Mouse (Mus musculus): ENCODE results near the gene Echs1. TPM values are rescaled to one million over a fixed set of nuclear protein-coding genes. Genes with fewer than 3 reads are reported as not detected.

Gene Echs1
- 112 and 123 TPM in 2 replicates for polyA plus RNA-seq (2012; rRNA removed)

DNA sequence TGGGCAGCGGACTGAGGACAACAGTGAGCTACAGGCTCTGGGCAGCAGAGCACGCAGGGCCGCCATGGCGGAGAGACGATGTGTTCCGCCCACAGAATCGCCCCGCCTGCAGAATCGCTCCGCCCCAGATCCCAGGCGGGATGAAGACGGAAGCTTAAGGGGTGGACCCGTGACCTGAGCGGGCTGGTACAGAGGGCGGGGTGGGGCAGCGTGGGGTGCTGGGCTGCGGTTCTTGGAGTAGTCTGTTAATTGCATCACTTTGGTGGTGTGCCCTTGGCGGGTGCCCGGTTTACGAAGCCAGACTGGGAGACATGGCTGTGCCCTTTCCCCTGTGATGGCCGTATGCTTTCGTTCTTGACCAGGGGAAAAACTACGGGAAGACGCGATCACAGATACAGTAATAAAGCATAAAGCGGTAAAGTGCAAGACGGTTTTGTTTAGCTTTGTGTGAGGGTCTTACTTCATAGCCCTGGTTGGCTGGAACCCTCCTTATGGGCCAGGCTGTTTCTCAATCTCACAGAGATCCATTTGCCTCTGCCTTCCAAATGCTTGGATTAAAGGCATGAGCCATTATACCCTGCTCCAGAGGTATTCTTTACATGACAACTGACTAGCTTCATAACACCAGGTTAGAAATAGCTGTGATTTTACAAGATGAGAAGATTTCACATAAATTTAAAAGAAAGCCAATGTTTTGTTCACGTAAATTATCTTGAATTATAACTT, at the start of gene Echs1:
Gene Echs1 (minus strand): TSS at position 148 of the 726 bp plus-strand sequence.

DNA sequence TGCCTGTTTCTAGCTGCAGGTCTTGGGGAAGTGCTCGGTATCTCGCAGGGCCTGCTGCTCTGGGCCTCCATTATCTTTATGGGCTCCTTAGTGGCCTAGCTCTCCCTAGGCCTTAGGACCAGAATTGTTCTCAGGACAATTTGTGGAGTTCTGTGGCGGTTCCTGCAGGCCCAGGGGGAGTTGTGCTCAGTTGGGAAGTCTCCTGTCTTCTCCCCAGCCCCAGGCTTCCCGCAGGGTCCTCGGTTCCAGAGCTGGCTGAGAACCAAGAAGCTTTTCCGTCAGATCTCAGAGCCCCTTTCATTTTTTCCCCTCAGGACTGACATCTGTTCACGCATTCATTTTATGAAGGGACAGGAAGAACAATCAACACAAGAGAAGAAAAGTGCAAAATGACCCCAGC, 48.4 kb upstream of the Echs1 start, which contains the start of gene Olfr522:
Gene Olfr522 (minus strand): TSS at position 101 of the 400 bp plus-strand sequence.

DNA sequence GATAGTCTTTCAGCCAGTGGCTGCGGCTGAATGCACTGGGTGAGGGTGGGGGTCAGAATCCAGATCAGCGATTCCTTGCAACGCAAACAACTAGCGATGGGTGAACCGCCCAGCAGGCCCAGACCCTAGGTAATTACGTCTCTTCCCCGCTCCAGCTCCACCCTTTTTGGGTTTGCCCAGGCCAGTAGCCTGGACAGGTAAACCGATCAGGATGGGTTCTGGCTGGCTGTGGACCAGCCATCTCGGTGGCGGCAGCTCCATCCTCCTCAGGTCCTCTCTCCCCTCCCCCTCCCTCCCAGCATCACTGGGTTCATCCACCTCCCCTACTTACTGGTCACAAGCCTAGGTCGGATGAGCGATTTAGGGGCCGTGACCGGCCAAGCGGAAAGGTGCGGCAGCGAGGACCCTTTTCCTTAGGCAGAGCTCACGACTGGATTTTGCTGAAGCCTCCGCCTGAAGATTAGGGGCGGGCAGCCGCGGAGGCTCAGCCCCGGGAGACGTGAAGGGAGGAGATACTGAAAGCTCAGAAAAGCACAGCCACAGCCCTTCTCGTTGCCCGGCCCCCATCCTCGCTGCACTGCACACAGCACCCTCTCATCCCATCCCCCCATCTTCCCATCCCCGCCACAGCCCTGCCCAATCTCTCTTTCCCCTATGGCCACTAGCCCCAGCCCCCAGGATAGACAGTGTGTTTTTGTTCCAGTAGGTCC, 38.1 kb upstream of the Echs1 start, which contains the start of gene Sprn:
Gene Sprn (minus strand): TSS at position 660 of the 710 bp plus-strand sequence.

DNA sequence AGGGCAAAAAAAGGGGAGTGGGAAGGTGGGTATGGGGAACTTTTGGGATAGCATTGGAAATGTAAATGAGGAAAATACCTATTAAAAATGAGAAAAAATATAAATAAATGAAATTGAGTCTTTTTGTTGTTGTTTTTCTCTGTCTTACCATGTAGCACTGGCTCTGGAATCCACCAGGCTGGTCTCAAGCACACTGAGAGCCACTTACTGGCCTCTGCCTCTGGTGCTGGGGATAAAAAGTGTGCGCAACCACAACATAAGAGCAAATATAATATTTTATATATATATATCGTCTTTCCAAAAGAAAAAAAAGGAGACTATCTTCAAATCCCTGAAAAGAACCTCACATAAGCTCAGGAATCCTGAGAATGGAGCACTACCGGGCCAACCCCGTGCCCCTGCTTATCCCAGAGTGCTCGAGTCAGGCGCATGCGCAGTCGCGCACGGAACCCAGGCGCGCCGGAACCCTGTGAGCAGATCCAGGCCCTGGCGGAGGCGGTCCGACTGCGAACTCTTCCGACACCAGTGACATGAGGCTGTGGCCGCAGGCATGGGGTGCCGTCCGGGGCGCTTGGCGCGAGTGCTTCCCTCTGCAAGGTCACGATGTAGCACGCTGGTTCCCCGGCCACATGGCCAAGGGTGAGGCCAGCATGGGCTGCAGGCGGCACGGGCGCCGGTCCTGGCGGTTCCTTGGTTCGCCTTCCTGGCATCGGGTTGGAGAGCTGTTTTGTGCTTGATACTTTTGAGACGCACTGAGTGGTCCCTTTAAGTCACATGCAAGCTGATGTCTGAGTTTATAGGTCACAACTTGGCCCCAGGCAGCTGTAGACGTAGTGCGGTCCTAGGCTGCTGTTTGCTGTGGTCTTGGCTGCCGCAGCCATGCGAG, 21.1 kb upstream of the Echs1 start, which contains the start of gene Mtg1:
Gene Mtg1 (plus strand): TSS at position 430 of the 886 bp plus-strand sequence.

DNA sequence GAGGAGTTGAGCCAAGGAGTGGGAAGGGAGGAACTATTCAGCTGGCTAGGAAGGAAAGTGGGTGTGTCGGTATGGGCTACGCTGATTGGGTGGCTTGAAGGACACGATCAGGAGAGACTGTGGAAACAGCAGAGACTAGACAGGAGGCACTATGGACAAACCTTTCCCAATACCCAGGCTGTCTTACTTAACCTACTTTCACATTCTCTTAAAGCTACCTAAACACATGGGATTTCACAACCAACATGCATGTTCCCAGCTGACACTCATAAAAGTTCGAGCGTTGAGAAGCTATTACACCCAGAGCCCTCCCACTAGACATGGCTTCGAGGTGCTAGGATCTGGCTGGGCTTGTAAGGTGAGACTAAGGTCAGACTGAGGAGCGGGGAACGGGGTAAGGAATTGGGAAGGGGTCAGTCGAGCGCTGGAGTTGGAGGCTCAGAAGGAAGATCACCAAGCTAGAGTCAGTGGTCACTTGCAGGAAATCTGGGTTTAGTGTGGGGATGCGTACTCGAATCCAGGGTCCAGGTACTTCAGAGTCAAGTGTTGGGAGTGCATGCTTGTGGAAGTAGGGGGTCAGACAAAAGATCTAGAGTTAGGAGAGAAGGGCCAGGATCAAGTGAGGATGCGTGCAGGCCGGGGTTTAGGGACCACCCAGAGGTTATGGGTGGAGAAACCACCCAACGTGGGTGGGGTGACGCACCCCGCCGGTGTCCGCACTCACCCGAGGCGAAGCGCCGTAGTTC, 520 bp downstream of the Echs1 start, which contains the start of gene Paox:
Gene Paox (plus strand): TSS at position 217 of the 746 bp plus-strand sequence.

DNA sequence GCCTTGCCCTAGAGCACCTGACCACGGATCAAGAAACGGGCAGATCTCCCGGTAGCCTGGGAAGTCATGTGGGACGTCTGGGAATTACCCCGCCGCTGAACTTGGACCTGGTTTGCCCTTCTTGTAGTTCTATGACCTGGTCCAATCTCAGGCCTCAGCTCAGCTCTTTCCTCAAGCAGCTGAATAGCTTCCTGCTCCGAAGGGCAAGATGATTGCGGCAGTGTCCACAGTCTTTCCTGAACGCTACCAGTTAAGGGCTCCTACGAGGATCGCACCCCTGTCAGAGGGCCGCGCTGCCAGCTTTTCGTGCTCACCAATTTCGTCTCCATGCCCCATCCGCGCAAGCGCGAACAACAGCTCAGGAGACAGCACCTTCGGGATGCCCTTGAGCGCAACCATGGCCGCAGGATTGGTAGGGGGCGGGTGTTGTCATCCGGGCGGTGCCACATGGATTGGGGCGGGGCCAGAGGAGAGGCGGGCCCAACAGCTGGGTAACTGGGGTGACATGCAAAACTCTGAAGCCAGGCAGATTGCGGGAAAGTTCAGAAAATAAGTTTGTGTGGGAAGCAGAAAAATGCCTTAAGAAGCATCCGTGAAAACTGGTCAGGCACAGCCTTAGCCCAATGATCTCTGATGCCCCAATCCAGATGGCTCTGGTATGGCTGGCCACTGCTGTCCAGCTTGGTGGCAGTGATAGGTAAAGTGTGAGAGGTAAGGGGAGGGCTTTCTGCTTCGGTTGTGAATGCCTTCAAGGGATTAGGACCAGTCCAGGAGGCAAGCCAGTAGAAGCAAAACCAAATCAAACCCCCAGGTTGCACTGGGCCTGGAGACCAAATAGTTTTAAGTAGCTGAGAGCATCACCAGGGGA, 14.0 kb downstream of the Echs1 start, which contains the start of gene Fuom:
Gene Fuom (minus strand): TSS at position 449 of the 868 bp plus-strand sequence.

DNA sequence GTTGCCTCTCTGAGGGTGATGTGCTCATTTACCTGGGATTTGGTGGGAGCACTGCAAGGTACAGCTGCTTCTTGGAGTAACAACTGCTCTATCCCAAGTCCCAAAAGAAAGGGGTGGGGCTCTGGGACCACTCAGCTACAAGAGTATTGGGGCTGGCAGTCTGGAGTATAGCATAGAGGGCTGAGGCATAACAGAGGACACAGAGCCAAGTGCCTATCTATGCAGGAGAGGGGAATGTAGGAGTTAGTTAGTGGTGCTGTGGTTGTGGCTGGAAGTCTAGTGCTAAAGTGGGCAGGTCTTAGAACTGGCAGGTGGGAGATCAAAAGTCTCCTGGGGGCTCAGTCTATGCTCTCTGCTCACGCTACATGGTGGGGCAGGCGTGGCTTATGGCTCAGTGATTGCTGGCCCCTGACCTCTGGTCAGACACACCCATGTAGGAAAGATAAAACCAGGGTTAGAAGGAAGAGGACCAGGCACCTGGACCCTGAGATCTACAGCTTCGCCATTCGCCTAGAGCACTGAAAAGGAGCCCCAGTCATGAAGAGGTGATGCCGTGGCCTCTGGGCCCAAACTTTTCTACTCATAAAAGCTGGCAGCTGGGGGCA, 23.2 kb downstream of the Echs1 start, which contains the start of gene Prap1:
Gene Prap1 (plus strand): TSS at position 472 of the 605 bp plus-strand sequence.

DNA sequence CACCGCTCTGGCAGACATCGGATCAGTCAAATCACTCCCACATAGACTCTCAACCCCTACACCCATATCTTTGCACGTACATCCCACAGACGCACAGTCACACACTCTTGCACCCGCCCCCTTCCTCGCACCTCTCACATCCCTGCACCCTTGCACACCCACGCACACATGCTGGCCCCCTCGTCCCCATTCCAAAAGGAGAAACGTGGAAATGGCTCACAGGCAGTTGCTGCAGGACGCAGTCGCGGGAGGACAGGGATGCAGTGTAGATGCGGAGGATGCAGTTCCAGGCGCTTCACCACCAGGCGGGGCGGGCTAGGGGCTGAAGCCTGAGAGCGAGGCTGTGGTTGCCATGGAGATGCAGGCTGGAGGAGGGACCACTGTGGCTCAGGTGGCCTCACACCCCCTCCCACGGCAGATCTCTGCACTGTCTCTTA, 34.0 kb downstream of the Echs1 start, which contains the start of gene Caly:
Gene Caly (minus strand): TSS at position 307 of the 437 bp plus-strand sequence.

Other genes with a start within 250 kb of the Echs1 start
- 0.01 TPM in 1 of 2 replicates, not detected in the other for gene Kndc1, start 221.8 kb downstream of the Echs1 start, polyA plus RNA-seq (2012; rRNA removed)
- gene Utf1, start 172.7 kb downstream of the Echs1 start, polyA plus RNA-seq (2012; rRNA removed) = not detected in 2 replicates
- gene 6430531B16Rik, start 137.7 kb downstream of the Echs1 start, polyA plus RNA-seq (2012; rRNA removed) = 0.02 and 0.03 TPM in 2 replicates
- 4.0 and 5.6 TPM in 2 replicates for gene Adam8, start 123.9 kb downstream of the Echs1 start, polyA plus RNA-seq (2012; rRNA removed)
- 23.0 and 29.2 TPM in 2 replicates for gene Zfp511, start 80.1 kb downstream of the Echs1 start, polyA plus RNA-seq (2012; rRNA removed)
- gene Tubgcp2, start 79.8 kb downstream of the Echs1 start, polyA plus RNA-seq (2012; rRNA removed) = 12.7 and 13.4 TPM in 2 replicates
- not detected in 2 replicates for gene Msx3, start 67.4 kb downstream of the Echs1 start, polyA plus RNA-seq (2012; rRNA removed)
- gene Caly, start 33.9 kb downstream of the Echs1 start, polyA plus RNA-seq (2012; rRNA removed) = 0.10 and 0.16 TPM in 2 replicates
- gene Prap1, start 23.1 kb downstream of the Echs1 start, polyA plus RNA-seq (2012; rRNA removed) = 0.13 and 2.6 TPM in 2 replicates
- 41.2 and 46.1 TPM in 2 replicates for gene Fuom, start 14.0 kb downstream of the Echs1 start, polyA plus RNA-seq (2012; rRNA removed)
- gene Paox, start 677 bp downstream of the Echs1 start, polyA plus RNA-seq (2012; rRNA removed) = 23.8 and 27.8 TPM in 2 replicates
- 15.7 and 16.2 TPM in 2 replicates for gene Mtg1, start 21.1 kb upstream of the Echs1 start, polyA plus RNA-seq (2012; rRNA removed)
- gene Sprn, start 38.4 kb upstream of the Echs1 start, polyA plus RNA-seq (2012; rRNA removed) = 0.01 and 0.04 TPM in 2 replicates
- not detected in 2 replicates for gene Olfr522, start 48.3 kb upstream of the Echs1 start, polyA plus RNA-seq (2012; rRNA removed)
- gene Olfr523, start 56.7 kb upstream of the Echs1 start, polyA plus RNA-seq (2012; rRNA removed) = not detected in 2 replicates
- gene Olfr524, start 89.5 kb upstream of the Echs1 start, polyA plus RNA-seq (2012; rRNA removed) = not detected in 2 replicates
- 0.05 and 0.06 TPM in 2 replicates for gene Cd163l1, start 101.8 kb upstream of the Echs1 start, polyA plus RNA-seq (2012; rRNA removed)
- gene 5830411N06Rik, start 130.8 kb upstream of the Echs1 start, polyA plus RNA-seq (2012; rRNA removed) = 0.01 TPM in 1 of 2 replicates, not detected in the other
- gene Olfr525, start 204.4 kb upstream of the Echs1 start, polyA plus RNA-seq (2012; rRNA removed) = not detected in 2 replicates
- not detected in 2 replicates for gene Olfr527, start 217.5 kb upstream of the Echs1 start, polyA plus RNA-seq (2012; rRNA removed)
- not detected in 2 replicates for gene Olfr60, start 245.2 kb upstream of the Echs1 start, polyA plus RNA-seq (2012; rRNA removed)